Mouse (Mus musculus) thymus, postnatal 4 days (tissue): ENCODE data around the gene Gm20661.
"Not testable (repeated sequence)": the region's sequence is repeated elsewhere in the genome, so short reads cannot be mapped to it uniquely, and the experiment has no call there.

Experiments
- DNase-seq: peaks from one replicate; pipeline ENCODE4 v3.0.0; 2021

Gene Gm20661

DNA sequence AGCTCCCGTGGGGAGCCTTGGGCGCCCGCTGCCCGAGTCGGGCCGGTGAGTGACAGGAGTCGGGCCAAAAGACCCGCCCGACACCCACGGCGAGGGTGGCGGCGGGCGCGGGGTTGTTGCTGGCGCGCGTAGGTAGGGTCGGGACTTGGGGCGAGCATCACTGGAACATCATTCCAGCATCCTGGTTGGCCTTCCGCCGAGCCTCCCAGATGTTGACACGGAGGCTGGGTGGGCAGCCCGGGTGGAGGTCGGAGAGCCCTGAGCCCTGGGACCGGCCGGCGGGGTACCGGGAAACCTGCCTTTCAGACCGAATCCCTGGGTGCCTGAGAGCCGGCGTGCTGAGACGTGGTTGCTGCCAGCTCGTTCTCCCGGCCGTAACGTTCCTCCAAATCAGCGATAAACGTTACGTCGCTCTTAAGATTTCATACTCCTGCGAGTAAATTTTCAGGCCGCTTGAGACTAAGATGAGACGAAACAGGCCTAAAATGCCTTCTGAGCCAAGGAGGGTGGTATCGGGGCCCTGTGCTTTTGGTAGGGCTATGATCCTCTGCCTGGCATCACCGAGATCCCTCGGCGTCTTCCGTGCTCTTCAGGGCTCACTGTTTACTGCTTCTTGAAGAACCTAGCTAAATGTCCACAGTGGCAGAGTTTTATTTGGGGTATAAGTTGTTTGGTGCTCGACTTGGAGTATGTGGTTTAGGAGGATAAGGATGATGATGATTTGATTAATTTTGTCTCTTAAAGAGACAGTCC is 20.1 kb downstream of the Gm20661 start:
- peak; percentile 35 for DNase-seq

- DNase-seq: peak; percentile 66
Measured at GRCm38 (mm10) chr9:108003531-108003890, 20.7 kb downstream of the Gm20661 start.

GRCm38 (mm10) chr9:108008041-108008440 is 25.2 kb downstream of the Gm20661 start:
- DNase-seq: no peak

GRCm38 (mm10) chr9:108010385-108010784 is 27.5 kb downstream of the Gm20661 start:
- DNase-seq: no peak

- DNase-seq: not testable (repeated sequence)
Measured at GRCm38 (mm10) chr9:108013577-108013976, 30.7 kb downstream of the Gm20661 start.

- DNase-seq: no peak
Measured at GRCm38 (mm10) chr9:108017127-108017526, 34.3 kb downstream of the Gm20661 start.

DNA sequence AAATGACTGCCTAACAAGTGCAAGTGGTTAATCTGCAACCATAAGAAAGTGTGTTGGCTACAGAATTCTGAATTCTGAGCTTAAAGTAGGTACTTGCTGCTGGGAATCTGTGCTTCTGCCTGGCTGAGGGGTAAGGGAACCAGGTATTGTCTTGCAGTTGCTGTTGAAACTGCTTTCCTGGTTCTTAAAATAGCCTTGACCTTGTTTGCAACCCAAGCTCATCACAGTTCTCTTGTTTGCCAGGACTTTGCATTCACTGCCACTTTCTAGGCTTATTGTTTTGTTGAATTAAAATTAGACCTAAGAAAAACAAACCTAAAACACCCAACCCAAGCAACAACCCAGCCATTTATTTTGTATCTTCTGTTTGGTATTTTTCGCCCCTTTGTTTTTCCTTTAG is 37.9 kb downstream of the Gm20661 start:
- DNase-seq: no peak

DNA sequence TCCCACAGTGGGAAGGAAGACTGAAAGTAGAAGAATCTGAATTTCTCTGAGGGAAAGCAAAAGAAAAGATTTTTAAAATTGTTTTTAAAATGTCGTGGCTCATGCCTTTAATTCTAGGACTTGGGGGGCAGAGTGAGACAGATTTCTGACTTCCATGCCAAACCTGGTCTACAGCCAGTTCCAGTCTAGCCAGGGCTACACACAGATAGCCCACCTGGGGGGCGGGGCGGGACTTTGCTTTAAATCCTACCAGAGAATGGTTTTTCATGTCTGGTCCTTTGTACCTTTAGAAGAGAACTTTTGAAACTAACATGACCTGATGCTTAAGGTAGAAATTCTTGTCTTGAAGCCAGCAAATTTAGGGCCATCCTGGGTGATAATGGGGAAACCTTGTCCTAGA is 40.4 kb downstream of the Gm20661 start:
- DNase-seq: no peak

DNA sequence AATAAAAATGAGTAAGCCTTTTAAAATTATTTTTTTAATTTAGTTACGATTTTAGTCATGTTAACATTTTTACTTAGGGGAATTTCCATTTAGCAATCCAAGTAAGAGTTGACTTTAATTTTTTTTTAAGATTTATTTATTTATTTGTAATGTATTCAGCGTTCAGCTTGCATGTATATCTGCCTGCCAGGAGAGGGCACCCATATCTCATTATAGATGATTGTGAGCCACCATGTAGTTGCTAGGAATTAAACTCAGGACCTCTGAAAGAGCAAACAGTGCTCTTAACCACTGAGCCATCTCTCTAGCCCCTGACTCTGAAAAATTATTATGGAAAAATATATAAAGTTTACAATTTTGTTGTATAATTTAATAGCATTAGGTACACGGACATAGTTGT is 43.7 kb downstream of the Gm20661 start:
- DNase-seq: no peak

DNA sequence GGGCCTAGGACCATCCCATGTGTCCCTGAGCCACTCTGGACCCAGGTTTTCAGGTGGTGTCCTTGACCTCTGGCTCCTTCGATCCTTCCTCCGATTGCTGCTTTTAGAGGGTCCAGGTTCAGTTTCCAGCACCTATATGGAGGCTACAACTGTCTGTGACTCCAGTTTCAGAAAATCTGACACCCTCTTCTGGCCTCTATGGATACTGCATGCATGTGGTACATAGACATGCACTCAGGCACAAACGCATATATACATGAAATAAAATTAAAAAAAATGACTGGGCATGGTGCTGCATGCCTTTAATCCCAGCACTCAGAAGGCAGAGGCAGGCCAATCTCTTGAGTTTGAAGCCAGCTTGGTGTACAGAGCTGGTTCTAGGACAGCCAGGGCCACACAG is 45.0 kb downstream of the Gm20661 start:
- DNase-seq: no peak

DNA sequence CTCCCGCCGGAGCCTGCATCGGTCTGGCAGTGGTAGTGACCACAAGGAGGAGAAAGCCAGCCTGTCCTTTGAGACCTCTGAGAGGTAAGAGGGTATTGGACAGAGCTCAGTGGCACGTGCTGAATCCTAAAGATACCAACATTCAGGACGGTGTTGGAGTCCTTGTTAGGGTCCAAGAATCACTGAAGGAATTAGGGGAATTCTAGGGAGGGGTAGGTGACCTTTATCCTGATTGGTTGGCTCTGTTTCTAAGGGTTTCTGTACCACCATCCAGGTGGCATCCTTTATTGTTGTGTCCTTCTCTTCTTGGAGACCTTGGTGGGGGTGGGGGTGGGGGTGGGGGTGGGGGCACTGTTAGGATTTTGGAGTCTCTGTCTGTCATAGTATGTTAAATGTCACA is 49.3 kb downstream of the Gm20661 start:
- no peak for DNase-seq

DNA sequence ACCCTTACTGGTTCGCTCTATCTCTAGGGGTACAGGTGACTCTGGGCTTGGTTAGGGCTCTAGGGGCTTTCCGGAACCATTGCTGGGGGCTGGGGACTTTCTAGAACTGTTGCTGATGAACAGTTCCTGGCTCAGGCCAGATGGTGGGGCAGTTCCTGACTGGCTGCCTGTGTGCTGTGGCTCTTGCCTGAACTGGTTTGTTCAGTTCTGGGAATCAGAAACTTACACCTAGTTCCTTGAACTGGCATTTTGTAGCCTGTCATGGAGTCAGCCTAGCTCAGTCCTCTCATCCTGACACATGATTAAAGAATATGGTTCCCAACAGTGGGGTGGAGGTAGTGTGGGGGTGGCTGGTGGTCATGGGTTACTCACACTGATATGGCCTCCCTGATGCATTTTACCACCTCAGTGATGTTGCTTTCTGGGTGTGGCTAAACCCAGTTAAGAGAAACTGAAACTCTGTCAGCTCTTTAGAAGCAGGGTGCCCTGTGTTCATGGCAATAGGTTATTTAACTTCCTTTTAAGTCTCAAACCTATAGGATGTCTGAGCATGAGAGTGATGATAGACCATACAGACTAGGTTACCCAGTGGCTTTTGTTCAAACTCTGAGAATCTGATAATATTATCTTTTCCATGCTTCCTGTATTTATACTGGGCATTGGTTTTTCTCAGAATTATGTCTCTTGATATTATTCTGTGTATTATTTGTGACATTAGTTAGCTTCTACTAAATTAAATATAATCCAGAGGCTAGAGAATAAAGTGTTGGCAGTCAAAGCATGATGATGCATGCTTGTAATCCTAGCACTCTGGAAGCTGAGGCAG is 52.7 kb downstream of the Gm20661 start:
- no peak for DNase-seq
